Mouse (Mus musculus): ENCODE measurements at regions not wholly inside any gene's neighbourhood (a gene's known extent, or its start where the extent isn't known, plus 50 kb on each side); places are given as distances from the start of the nearest gene placed in this dataset.

- H3K36me3 ChIP-seq (replicated peaks in 1 of 2; ENCODE audit: control insufficient read depth in 1 of 2, insufficient read depth in 1 of 2, low read length in 1 of 2) = no peaks in the 10 kb centered on the region
- no peak overlapping the region for H3K4me3 ChIP-seq (replicated peaks in 1 of 3; ENCODE audit: low read depth in 2 of 3, low read length in 2 of 3, poor library complexity in 1 of 3)
- H3K9me3 ChIP-seq (replicated peaks; ENCODE audit: low read length) = no peaks in the 10 kb centered on the region
- no peak overlapping the region for H3K4me2 ChIP-seq (ENCODE audit: insufficient read depth, low read depth, poor library complexity, severe bottlenecking)
- in situ Hi-C loops (cut with MboI; ENCODE audit: low pct_ligation_motif_present, low pct_unique_long_range_greater_than_20kb, low sequenced_read_pairs) (no loop called here), dilution Hi-C loops (cut with MboI; ENCODE audit: extremely low pct_ligation_motif_present, extremely low pct_unique_long_range_greater_than_20kb, low sequenced_read_pairs) (no loop called here)
- H3K27ac ChIP-seq (ENCODE audit: insufficient read depth, low read depth) = no peak overlapping the region
- no peaks in the 10 kb centered on the region for H3K27me3 ChIP-seq (replicated peaks)
- peak; percentile 3 for DNase-seq (ENCODE audit: extremely low read depth)
- no peaks in the 10 kb centered on the region for H3K79me2 ChIP-seq (replicated peaks; ENCODE audit: control insufficient read depth, extremely low read depth, insufficient read depth, poor library complexity, severe bottlenecking)
- TF ChIP-seq BHLHE40 (IDR thresholded peaks at IDR 0.05; ENCODE audit: low read depth, low read length) (peak; percentile 67), NELFE (IDR thresholded peaks at IDR 0.05; ENCODE audit: low read depth, low read length) (no peak)
- no peak overlapping the region for H3K9ac ChIP-seq (ENCODE audit: insufficient read depth, low read depth)
- H3K4me1 ChIP-seq (ENCODE audit: control insufficient read depth in 1 of 2, insufficient read depth in 2 of 2) = peaks cover 0 to 3% of the 10 kb centered on the region in 2 experiments; a peak in 1 of 4 replicates
These were observed 205.5 kb downstream of the Plk2 start for GRCm38 (mm10) chr13:110600377-110600776.

- H3K27me3 ChIP-seq (replicated peaks) = no peaks in the 10 kb centered on the region
These were observed 206.5 kb downstream of the Plk2 start for GRCm38 (mm10) chr13:110601352-110601751.

GRCm38 (mm10) chr13:110601840-110602239, 207.0 kb downstream of the Plk2 start:
- no peak for DNase-seq (ENCODE audit: extremely low read depth)
- no peak overlapping the region for H3K27ac ChIP-seq (ENCODE audit: insufficient read depth, low read depth)

More at GRCm38 (mm10) chr13:110601352-110601751, 206.5 kb downstream of the Plk2 start:
- no peaks in the 10 kb centered on the region for H3K9me3 ChIP-seq (replicated peaks; ENCODE audit: low read length)
- in situ Hi-C loops (cut with MboI; ENCODE audit: low pct_ligation_motif_present, low pct_unique_long_range_greater_than_20kb, low sequenced_read_pairs) = no loop called here
- no peak for TF ChIP-seq BHLHE40 (IDR thresholded peaks at IDR 0.05; ENCODE audit: low read depth, low read length)
- TF ChIP-seq CHD1 (IDR thresholded peaks at IDR 0.05; ENCODE audit: low read depth, low read length) = no peak
- TF ChIP-seq USF2 (conservative IDR thresholded peaks at IDR 0.05; ENCODE audit: low read depth, low read length) = no peak
- no peak for TF ChIP-seq HCFC1 (IDR thresholded peaks at IDR 0.05; ENCODE audit: low read depth, low read length)
- H3K4me3 ChIP-seq (replicated peaks in 1 of 3; ENCODE audit: low read depth in 2 of 3, low read length in 2 of 3, poor library complexity in 1 of 3) = no peak overlapping the region
- DNase-seq (ENCODE audit: extremely low read depth) = no peak
- H3K9ac ChIP-seq (ENCODE audit: insufficient read depth, low read depth) = no peak overlapping the region
- dilution Hi-C loops (cut with MboI; ENCODE audit: extremely low pct_ligation_motif_present, extremely low pct_unique_long_range_greater_than_20kb, low sequenced_read_pairs) = no loop called here
- H3K4me1 ChIP-seq (ENCODE audit: control insufficient read depth in 1 of 2, insufficient read depth in 2 of 2) = peaks cover 0 to 3% of the 10 kb centered on the region in 2 experiments; a peak in 1 of 4 replicates
- no peaks in the 10 kb centered on the region for H3K36me3 ChIP-seq (replicated peaks in 1 of 2; ENCODE audit: control insufficient read depth in 1 of 2, insufficient read depth in 1 of 2, low read length in 1 of 2)
- H3K79me2 ChIP-seq (replicated peaks; ENCODE audit: control insufficient read depth, extremely low read depth, insufficient read depth, poor library complexity, severe bottlenecking) = no peaks in the 10 kb centered on the region
- H3K4me2 ChIP-seq (ENCODE audit: insufficient read depth, low read depth, poor library complexity, severe bottlenecking) = no peak overlapping the region
- H3K27ac ChIP-seq (ENCODE audit: insufficient read depth, low read depth) = no peak overlapping the region

More at GRCm38 (mm10) chr13:110601840-110602239, 207.0 kb downstream of the Plk2 start:
- Histone ChIP-seq H3K4me2 (ENCODE audit: insufficient read depth, low read depth, poor library complexity, severe bottlenecking) (no peak overlapping the region), H3K4me1 (ENCODE audit: control insufficient read depth in 1 of 2, insufficient read depth in 2 of 2) (peaks cover 0 to 3% of the 10 kb centered on the region in 2 experiments; a peak in 1 of 4 replicates), H3K27me3 (replicated peaks) (no peaks in the 10 kb centered on the region), H3K79me2 (replicated peaks; ENCODE audit: control insufficient read depth, extremely low read depth, insufficient read depth, poor library complexity, severe bottlenecking) (no peaks in the 10 kb centered on the region), H3K36me3 (replicated peaks in 1 of 2; ENCODE audit: control insufficient read depth in 1 of 2, insufficient read depth in 1 of 2, low read length in 1 of 2) (no peaks in the 10 kb centered on the region), H3K4me3 (replicated peaks in 1 of 3; ENCODE audit: low read depth in 2 of 3, low read length in 2 of 3, poor library complexity in 1 of 3) (no peak overlapping the region), H3K9ac (ENCODE audit: insufficient read depth, low read depth) (no peak overlapping the region), H3K9me3 (replicated peaks; ENCODE audit: low read length) (no peaks in the 10 kb centered on the region)
- in situ Hi-C loops (cut with MboI; ENCODE audit: low pct_ligation_motif_present, low pct_unique_long_range_greater_than_20kb, low sequenced_read_pairs) (no loop called here), dilution Hi-C loops (cut with MboI; ENCODE audit: extremely low pct_ligation_motif_present, extremely low pct_unique_long_range_greater_than_20kb, low sequenced_read_pairs) (no loop called here)
- no peak for TF ChIP-seq MEF2A (IDR thresholded peaks at IDR 0.05; ENCODE audit: borderline replicate concordance, low read depth, low read length)
- no peak for TF ChIP-seq RAD21 (IDR thresholded peaks at IDR 0.05; ENCODE audit: low read depth, low read length)
- no peak for TF ChIP-seq POLR2AphosphoS2 (IDR thresholded peaks at IDR 0.05; ENCODE audit: low read depth, low read length)
- TF ChIP-seq MAZ (IDR thresholded peaks at IDR 0.05; ENCODE audit: low read depth, low read length) = no peak
- TF ChIP-seq GABPA (IDR thresholded peaks at IDR 0.05; ENCODE audit: insufficient replicate concordance, low read depth, low read length) = no peak
- TF ChIP-seq NRF1 (IDR thresholded peaks at IDR 0.05; ENCODE audit: low read depth, low read length) = no peak
- no peak for TF ChIP-seq BHLHE40 (IDR thresholded peaks at IDR 0.05; ENCODE audit: low read depth, low read length)
- TF ChIP-seq ZKSCAN1 (IDR thresholded peaks at IDR 0.05; ENCODE audit: borderline replicate concordance, low read depth, low read length) = no peak
- TF ChIP-seq JUND (conservative IDR thresholded peaks at IDR 0.05; ENCODE audit: low read depth, low read length) = no peak
- TF ChIP-seq HCFC1 (IDR thresholded peaks at IDR 0.05; ENCODE audit: low read depth, low read length) = no peak
- TF ChIP-seq MAX (IDR thresholded peaks at IDR 0.05; ENCODE audit: low read length) = no peak
- no peak for TF ChIP-seq E2F4 (IDR thresholded peaks at IDR 0.05; ENCODE audit: insufficient replicate concordance, low read depth, low read length)
- TF ChIP-seq SIN3A (IDR thresholded peaks at IDR 0.05; ENCODE audit: low read length) = no peak
- no peak for TF ChIP-seq PAX5 (IDR thresholded peaks at IDR 0.05; ENCODE audit: low read length)
- no peak for TF ChIP-seq TCF12 (IDR thresholded peaks at IDR 0.05; ENCODE audit: low read depth, low read length)
- no peak for TF ChIP-seq IRF4 (IDR thresholded peaks at IDR 0.05; ENCODE audit: low read depth, low read length)
- no peak for TF ChIP-seq TBP (conservative IDR thresholded peaks at IDR 0.05; ENCODE audit: low read depth, low read length)
- TF ChIP-seq ZMIZ1 (IDR thresholded peaks at IDR 0.05; ENCODE audit: low read depth, low read length) = no peak
- no peak for TF ChIP-seq CHD1 (IDR thresholded peaks at IDR 0.05; ENCODE audit: low read depth, low read length)

Data from CH12.LX (cell line).